Mouse (Mus musculus) left cerebral cortex, adult 2 months (tissue): ENCODE data around the gene Abcc8. TPM values are rescaled to one million over a fixed set of nuclear protein-coding genes. Genes with fewer than 3 reads are reported as not detected.

Source experiments
- DNase-seq, 2 experiments: peaks; one replicate each; pipeline ENCODE4 v3.0.0; 2021 to 2022; ENCODE audit warnings: low spot score in 2 of 2, mixed read lengths in 1 of 2; ENCODE audit errors: extremely low spot score in 1 of 2
- H3K27ac ChIP-seq: fragments of 200-600 bp; 2 replicates; pipeline ENCODE4 v1.8.1; 2022
- H3K4me3 ChIP-seq: fragments of 200-600 bp; 2 replicates; pipeline ENCODE4 v1.8.1; 2022
- CTCF ChIP-seq: fragments of 200-600 bp; IDR thresholded peaks from 2 replicates; pipeline ENCODE4 v1.8.1; 2022; ENCODE audit warnings: antibody characterized with exemption, mild to moderate bottlenecking, moderate library complexity
- intact Hi-C: fragments of 180-260 bp; cut with DNase I; formaldehyde crosslinking; loops from one replicate; pipeline ENCODE4 v1.15.1; 2025
- total RNA-seq, 2 experiments: library from RNA; stranded (reverse); gene quantifications; 2 replicates each; pipeline ENCODE4 v1.2.3; 2021

Gene Abcc8
- total RNA-seq, 2 experiments from 2014 or later, result 38.6 to 43.8 TPM

GRCm38 (mm10) chr7:46100563-46100962 lies 79.3 kb downstream of the Abcc8 start, which contains the start of gene Kcnj11:
Gene Kcnj11 (minus strand): TSS chr7:46100764.
- Histone ChIP-seq H3K27ac (peak within 1 kb of the TSS; percentile 81), H3K4me3 (peak within 1 kb of the TSS; percentile 54)
- peak; percentile 80 to 86 for DNase-seq
- TF ChIP-seq CTCF, result peak; percentile 85
- intact Hi-C loops, result loop anchor here (1.0 to 2.0 kb wide), 2 partner anchors 30 to 79 kb away; no protein-coding TSS in a partner anchor

DNA sequence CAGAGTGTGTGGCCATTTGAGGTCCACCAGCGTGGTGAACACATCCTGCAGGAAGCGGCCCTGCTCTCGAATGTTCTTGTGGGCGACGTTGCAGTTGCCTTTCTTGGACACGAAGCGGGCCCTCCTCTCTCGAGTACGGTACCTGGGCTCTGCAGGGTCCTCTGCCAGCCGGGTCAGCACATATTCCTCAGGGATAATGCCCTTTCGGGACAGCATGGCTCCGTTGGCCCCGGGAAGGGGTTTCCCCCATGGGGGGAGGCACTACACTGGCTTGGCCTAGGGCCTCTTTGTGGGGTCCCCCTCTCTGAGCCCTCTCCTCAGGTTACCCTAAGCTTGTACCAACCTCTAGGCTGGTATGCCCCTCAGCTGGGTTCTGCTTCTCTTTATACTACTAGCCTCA lies 80.2 kb downstream of the Abcc8 start:
- Histone ChIP-seq H3K4me3 (peak overlapping the region; percentile 54), H3K27ac (peak overlapping the region; percentile 81)
- intact Hi-C loops, result loop anchor here (1.0 to 5.0 kb wide), 3 partner anchors 31 to 278 kb away; partner anchors contain the start of gene Myod1
- peak in 1 of 2 experiments; percentile 39 for DNase-seq
- TF ChIP-seq CTCF, result no peak

GRCm38 (mm10) chr7:46098919-46099286 lies 80.9 kb downstream of the Abcc8 start:
- H3K27ac ChIP-seq, result peak overlapping the region; percentile 81
- DNase-seq, result no peak
- intact Hi-C loops, result loop anchor here (5.0 kb wide), 1 partner anchor 278 kb away; the partner anchor contains the start of gene Myod1
- H3K4me3 ChIP-seq, result peak overlapping the region; percentile 42
- TF ChIP-seq CTCF, result no peak

GRCm38 (mm10) chr7:46098221-46098918 lies 81.5 kb downstream of the Abcc8 start:
- Histone ChIP-seq H3K4me3 (peak overlapping the region; percentile 42), H3K27ac (peak overlapping the region; percentile 81)
- peak in 1 of 2 experiments; percentile 53 for DNase-seq
- intact Hi-C loops, result loop anchor here (5.0 kb wide), 1 partner anchor 279 kb away; the partner anchor contains the start of gene Myod1
- TF ChIP-seq CTCF, result no peak

DNA sequence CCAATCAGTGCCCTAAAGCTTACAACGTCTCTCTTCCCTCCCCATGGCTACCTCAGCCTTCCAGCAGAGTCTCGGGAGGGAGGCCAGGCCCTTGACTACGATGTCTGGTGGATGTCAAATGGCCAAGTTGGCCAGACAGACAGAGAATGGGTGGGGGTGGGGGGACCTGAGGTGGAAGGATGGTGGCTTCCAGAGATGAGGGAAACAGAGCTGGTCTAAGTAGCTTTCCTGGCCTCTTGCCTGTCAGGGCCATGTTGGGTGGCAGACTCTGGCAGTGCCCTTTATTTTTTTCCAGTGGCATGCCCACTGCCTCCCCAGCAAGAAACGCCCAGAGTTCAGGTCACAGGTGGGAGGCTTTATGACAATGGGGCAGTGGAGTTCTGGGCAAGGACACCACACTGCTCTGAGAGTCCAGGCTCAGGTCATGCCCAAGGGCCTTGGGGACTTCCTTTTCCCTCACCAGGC lies 82.5 kb downstream of the Abcc8 start:
- TF ChIP-seq CTCF, result no peak
- DNase-seq, result no peak
- peak overlapping the region; percentile 80 for H3K27ac ChIP-seq
- intact Hi-C loops, result loop anchor here (5.0 kb wide), 1 partner anchor 280 kb away; the partner anchor contains the start of gene Myod1
- H3K4me3 ChIP-seq, result peak overlapping the region; percentile 42

DNA sequence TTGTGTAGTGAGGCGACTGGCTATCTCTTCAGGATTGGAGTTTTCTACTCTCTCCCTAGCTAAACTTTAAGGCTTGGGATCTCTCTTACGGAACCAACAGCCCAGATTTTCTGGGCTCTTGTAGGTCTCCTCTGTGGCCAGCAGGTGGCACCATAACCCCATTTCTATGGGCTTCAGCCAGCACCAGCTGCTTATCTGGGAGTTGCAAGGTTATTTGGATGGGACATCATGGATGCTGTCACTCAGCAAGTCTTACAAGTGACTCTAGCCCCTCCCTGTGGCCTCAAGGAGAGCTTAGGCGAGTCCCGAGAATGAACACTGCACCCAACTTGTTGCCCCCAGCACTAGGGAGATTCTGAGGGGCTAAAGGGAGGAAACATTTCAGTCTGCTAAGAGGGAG lies 83.7 kb downstream of the Abcc8 start:
- peak; percentile 97 for TF ChIP-seq CTCF
- intact Hi-C loops, result loop anchor here (1.0 to 5.0 kb wide), 4 partner anchors 85 to 281 kb away; partner anchors contain the start of gene Myod1
- no peak overlapping the region for H3K27ac ChIP-seq
- no peak overlapping the region for H3K4me3 ChIP-seq
- peak; percentile 65 to 73 for DNase-seq

DNA sequence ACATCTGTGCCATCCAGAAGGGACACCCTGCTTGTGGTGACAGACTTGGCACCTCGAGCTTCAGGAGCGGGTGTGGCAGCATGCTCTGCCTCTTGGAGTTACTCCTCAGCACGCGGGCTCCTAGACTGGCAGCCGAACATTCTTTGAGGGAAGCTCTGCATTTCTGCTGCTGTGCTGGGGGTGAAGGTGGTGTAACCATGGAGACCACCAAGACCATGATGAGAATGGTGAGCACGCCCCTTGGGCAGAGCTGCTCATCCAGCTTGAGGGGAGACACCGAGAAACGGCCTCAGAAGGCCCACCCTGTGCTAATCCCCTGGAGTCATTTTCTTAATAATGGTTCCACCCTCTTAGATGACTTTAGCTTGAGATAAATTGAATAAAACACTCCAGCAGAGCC lies 87.0 kb downstream of the Abcc8 start:
- Histone ChIP-seq H3K4me3 (no peak overlapping the region), H3K27ac (no peak overlapping the region)
- TF ChIP-seq CTCF, result no peak
- DNase-seq, result no peak
- intact Hi-C loops, result no loop called here

GRCm38 (mm10) chr7:46088241-46088640 lies 91.6 kb downstream of the Abcc8 start:
- no peak for DNase-seq
- no peak for TF ChIP-seq CTCF
- Histone ChIP-seq H3K27ac (no peak overlapping the region), H3K4me3 (no peak overlapping the region)
- intact Hi-C loops, result no loop called here

DNA sequence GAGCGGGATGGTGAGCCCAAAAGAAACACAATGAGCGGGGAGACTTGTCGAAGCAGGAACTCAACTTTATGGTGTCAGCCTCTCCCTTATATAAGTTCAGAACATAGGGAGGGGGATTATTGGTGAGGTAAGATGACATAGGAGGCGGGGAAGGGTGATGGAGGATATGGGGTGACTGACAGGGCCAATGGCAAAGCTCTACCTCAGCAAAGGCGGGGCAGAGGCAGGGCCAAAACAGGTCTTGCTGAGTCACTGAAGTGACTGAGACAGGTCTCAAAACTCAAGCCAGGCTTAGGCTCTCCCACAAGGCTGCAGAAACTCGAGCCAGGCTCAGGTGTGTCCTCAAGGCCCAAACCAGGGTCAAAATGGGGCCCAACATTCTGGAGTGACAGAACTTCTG lies 93.5 kb downstream of the Abcc8 start:
- H3K27ac ChIP-seq, result no peak overlapping the region
- H3K4me3 ChIP-seq, result no peak overlapping the region
- intact Hi-C loops, result no loop called here
- TF ChIP-seq CTCF, result no peak
- no peak for DNase-seq

GRCm38 (mm10) chr7:46084839-46085513 lies 94.9 kb downstream of the Abcc8 start:
- intact Hi-C loops, result no loop called here
- no peak for TF ChIP-seq CTCF
- no peak for DNase-seq
- Histone ChIP-seq H3K27ac (no peak overlapping the region), H3K4me3 (no peak overlapping the region)

DNA sequence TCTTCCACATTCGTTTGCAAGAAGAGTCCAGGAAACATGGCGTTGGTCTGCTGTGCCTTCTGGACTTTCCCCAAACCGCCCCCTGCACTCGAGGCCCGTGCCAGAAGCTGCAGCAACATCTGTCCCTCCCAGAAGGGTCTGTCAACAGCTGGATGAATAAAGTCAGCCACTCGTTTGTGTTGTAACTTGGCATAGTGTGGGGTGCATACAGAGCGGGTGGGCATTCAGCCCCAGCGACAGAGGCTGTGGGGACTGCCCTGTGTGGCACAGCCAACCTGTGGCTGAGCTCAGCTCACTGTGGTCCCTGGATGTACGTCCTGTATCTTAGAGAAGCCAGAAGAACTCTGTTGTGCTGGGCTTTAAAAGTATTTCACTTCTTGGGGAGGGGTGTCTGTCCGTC lies 95.8 kb downstream of the Abcc8 start:
- no peak for TF ChIP-seq CTCF
- Histone ChIP-seq H3K27ac (no peak overlapping the region), H3K4me3 (no peak overlapping the region)
- intact Hi-C loops, result no loop called here
- no peak for DNase-seq

DNA sequence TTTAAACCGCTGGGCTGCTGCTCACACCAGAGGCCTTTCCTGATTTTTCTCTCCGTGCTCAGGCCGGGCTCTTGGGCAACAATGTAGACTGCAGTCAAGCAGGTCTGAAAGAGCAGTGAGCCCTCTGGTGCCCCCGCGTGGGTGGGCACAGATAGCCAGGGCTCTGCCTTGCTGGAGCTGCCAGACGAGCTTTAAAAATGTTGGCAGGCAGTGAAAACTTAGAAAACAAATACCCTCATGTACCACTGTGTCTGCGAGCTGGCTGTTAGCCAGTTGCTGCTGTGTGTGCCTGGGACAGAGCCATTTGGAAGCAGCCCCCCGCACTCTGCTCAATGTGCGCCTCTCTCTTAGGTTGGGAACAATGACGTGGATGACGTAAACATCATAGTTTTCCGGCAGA lies 102.2 kb downstream of the Abcc8 start:
- no peak for DNase-seq
- TF ChIP-seq CTCF, result no peak
- intact Hi-C loops, result no loop called here
- Histone ChIP-seq H3K4me3 (no peak overlapping the region), H3K27ac (no peak overlapping the region)
